Mouse (Mus musculus) ovary, adult 10 weeks (tissue): ENCODE results near the gene Sntb2. TPM values are rescaled to one million over a fixed set of nuclear protein-coding genes. Genes with fewer than 3 reads are reported as not detected.

Experiments
- polyA plus RNA-seq: library from polyadenylated mRNA; stranded (reverse); fragments of 350-450 nt; fragmentation: Illumina TruSeq; extraction: RNeasy Lipid Tissue Mini Kit (QIAGEN cat#74804); gene quantifications from one replicate; pipeline ENCODE4 v1.2.3, GENCODE M21; 2014

Gene Sntb2
- polyA plus RNA-seq = 61.9 TPM

DNA sequence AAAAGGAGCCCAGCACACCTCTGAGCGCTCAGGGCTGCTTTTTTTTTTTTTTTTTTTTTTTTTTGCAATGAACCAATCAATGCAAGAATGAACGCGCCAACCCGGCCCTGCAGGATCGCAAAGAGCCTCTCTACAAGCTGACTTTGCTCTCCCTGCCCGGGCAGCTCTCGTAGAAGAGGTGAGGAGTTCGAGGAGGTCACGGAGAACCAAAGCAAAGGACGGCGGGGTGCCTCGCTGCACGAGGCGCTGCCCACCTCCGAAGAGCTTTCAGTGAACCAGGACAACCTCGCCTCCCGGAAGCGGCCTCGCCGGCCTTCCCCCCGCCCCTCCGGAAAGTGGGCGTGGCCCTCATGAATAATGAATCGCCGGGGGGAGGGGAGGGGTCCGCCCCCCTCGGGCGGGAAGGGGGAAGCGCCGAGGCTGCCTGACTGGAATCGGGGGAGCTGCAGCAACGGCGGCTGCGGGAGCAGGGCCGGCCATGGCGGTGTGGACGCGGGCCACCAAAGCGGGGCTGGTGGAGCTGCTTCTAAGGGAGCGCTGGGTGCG is at the start of gene Sntb2:
Gene Sntb2 (plus strand): TSS at position 427 of the 546 bp plus-strand sequence.

DNA sequence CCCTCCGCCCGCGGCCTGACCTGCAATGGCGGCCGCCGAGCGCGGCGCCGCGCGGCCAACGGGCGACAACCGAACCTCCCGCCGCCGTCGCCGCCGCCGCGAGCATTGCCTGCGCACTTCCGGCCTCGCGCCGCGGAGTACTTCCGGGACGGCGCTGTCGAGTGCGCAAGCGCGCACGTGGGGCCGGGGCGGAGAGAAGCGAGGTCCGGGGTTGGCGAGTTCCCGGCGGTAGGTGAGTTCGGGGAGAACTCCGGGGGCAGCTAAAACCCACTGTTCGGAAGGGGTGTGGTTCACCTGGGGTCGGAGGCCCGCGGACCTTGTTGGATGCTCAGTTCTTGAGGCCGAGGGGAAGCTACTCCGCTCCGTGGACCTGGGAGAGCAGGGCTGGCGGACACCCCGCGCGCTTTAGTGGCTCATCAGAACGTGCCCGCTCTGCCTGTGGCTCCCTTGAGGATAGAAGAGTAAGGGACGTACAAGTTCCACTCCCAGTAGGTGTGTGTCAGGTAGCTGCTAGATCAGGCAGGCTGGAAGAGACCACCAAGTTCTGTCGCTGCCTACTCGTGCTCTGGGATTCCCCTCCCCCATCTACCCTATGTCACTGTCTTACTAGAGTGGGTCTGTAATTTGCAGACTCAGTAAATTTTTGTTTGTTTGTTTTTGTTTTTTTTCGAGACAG is 41.9 kb upstream of the Sntb2 start, which contains the start of gene Utp4:
Gene Utp4 (plus strand): TSS at position 156 of the 676 bp plus-strand sequence.

DNA sequence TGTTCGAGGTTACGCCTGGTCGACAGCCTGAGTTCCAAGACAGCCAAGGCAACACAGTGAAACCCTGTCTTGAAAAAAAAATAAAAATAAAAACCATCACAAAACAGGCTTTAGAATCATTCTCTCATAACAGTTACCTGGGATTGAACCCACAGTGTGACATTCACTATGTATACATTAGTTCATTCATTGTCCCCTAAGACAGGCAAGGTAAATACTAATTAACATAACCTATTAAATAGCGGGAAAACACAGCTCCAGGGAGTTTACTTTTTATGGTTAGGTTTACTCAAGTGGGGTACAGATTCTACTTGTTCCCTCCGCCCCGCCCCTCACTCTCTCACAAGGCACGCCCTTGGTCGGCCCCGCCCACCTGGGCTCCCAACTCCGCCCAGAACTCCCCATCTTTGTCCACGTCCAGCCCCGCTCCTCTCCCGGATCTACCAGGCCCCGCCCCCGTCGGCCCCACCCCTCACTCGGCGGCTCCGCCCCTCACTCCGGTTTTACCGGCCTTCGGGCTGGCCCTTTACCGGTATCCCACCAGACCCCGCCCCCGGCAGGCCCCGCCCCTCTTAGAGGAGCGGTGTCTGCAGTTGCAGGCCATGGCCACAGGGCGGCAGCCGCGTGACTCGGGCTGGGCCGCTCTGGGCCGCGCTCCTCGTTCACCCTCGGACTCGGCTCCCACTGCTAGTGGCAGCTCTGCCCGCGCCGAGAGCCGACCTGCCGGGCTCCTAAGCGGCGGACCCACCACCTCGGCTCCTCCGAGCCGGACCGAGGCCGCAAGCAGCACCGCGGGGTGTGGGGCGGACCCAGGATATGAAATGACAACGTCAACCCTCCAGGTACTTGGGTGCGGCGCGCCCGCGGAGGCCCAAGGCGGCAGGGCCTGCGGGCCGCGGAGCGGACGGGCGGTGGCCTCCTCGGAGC is 95.4 kb downstream of the Sntb2 start, which contains the start of gene Vps4a:
Gene Vps4a (plus strand): TSS at position 573 of the 927 bp plus-strand sequence.

DNA sequence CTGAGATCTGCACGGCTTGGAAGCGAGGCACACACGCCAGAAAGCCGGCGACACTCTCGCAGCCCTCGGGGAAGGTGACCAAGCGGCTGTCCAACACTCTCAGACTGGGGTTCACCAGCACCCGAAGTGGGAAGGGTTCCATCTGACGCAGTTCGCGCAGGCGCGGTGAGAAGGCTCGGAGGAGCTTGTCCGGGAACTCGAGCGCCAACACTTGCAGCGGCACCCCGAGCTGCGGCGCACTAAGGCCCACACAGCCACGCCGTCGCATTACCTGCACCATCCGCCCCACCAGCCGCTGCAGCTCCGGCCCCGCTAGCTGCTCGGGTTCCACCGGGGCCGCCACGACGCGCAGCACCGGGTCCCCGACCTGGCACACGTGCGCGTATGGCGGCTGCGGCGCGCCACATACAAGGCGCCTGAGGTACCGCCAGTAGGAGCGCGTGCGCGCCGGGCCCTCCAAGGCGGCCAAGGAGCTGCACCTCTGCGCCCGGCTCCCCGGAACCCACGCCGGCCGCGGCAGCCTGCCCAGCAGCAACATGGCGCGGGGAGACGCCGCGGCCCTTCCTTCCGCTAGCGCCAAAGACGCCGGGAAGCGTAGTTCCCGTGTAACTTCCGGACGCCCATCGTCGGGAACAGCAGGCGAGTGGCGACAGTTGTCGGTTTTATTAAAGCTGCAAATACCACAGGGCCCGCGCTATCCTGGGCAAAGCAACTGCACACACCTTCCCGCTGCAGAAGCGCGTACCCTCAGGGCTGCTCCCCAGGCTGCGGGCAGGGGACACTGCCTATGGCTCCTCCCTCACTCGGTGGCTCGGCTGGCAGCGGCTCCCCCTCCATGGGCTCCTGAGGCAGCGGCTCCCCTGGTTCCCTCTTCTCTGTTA is 112.8 kb downstream of the Sntb2 start, which contains the start of gene Pdf:
Gene Pdf (minus strand): TSS at position 554 of the 881 bp plus-strand sequence.

DNA sequence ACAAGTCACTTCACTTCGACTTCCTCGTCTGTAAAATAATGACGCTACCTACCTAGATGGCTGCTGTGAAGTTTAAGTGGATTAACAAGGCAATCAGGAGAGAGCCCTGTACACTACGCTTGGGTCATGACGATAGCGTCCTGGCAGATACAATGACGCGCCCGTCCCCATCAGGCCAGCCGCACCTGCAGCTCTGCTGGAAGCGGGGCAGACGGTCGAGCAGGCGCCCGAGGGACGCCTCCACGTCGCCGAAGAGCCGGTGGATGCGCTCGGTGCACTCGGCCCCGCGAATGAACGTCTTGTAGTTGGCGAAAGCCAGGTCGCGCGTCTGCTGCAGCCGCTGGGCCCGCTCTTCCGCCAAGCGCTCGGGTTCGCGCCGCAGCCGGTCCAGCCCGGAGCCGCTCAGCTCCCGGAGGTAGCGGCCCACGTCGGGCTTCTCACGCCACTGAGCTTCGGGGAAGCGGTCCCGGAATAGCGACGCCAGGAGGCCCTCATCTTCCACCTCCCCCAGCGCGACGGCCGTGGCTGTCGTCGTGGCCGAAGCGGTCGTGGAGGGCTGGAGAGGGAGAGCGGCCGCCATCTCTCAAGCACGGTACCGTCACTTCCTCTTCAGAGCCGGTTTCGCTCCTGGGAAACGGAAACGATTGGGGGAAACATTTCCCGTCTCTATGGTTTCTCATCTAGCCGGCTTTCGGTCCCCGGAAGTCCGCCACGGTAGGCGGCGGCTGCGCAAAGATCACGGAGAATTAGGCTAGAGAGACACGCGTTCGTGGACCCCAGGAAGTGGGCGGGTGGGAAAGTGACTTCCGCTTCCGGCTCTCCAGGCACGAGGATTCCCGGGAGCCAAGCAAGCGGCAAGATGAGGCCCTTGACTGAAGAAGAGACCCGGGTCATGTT is 120.8 kb downstream of the Sntb2 start, which contains the start of the genes Cog8 and Nip7:
Gene Cog8 (minus strand): TSS at position 614 of the 897 bp plus-strand sequence.
Gene Nip7 (plus strand): TSS at position 802 of the 897 bp plus-strand sequence.

DNA sequence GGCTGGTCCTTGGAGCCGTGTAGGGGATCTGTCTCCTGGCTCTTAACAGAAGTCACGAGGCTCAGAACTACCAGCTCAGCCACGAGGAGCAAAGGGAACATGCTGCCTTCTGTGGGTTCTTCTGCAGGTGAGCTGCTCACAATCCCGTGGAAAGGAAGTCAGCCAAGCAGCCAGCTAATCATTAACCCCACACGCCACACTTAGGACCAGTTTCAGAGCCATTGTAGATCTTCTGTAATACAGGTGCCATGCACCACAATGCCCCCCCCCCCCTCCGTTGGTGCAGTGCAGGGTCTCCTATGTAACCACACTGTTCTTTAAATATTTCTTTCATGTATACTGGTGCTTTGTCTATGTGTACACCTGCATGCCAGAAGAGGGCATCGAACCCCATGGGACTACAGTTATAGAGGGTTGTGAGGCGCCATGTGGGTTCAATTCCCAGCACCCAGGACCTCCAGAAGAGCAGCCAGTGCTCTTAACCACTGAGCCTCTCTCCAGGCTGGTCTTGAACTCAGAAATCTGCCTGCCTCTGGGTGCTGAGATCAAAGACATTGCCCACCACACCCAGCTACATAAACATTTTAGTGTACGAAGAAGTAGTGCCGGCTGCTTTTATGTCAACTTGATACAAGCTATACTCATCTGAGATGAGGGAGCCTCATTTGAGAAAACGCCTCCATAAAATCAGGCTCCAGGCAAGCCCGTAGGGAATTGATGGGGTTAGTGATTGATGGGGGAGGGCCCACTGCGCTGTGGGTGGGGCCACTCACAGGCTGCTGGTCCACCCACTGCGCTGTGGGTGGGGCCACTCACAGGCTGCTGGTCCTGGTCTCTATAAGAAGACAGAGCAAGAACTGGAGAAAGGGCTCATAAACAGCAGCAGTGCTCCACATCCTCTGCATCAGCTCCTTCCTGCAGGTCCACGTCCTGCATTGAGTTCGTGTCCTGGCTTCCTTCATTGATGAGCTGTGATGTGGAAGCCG is 130.3 kb downstream of the Sntb2 start, which contains the start of gene Tmed6:
Gene Tmed6 (minus strand): TSS at position 134 of the 986 bp plus-strand sequence.

Other genes with a start within 250 kb of the Sntb2 start
- 1.4 TPM for gene Has3, start 65.5 kb upstream of the Sntb2 start, polyA plus RNA-seq
- gene Utp4, start 42.1 kb upstream of the Sntb2 start, polyA plus RNA-seq = 40.8 TPM
- 36.2 TPM for gene Vps4a, start 95.5 kb downstream of the Sntb2 start, polyA plus RNA-seq
- gene Pdf, start 112.9 kb downstream of the Sntb2 start, polyA plus RNA-seq = 62.8 TPM
- 23.3 TPM for gene Cog8, start 120.9 kb downstream of the Sntb2 start, polyA plus RNA-seq
- gene Nip7, start 121.1 kb downstream of the Sntb2 start, polyA plus RNA-seq = 19.2 TPM
- not detected for gene Tmed6, start 129.9 kb downstream of the Sntb2 start, polyA plus RNA-seq
- 39.3 TPM for gene Terf2, start 160.8 kb downstream of the Sntb2 start, polyA plus RNA-seq
- gene Cyb5b, start 214.9 kb downstream of the Sntb2 start, polyA plus RNA-seq = 239 TPM